Mouse (Mus musculus) midbrain, embryonic 13.5 days (tissue): Measurements from ENCODE around the gene Xbp1. TPM values are rescaled to one million over a fixed set of nuclear protein-coding genes. Genes with fewer than 3 reads are reported as not detected.
"Not testable (repeated sequence)": the region's sequence is repeated elsewhere in the genome, so short reads cannot be mapped to it uniquely, and the experiment has no call there.

Source experiments
- ATAC-seq: fragments of 200-750 bp; cut with Nextera tagmentation; 2 replicates; pipeline ENCODE4 v1.8.0; 2017; ENCODE audit warnings: mild to moderate bottlenecking, moderate TSS enrichment, moderate library complexity
- H3K27ac ChIP-seq: fragments of 300-500 bp; sonication (generic); 2 replicates; pipeline ENCODE4 v1.5.1; 2015; ENCODE audit warnings: inconsistent platforms, mild to moderate bottlenecking, moderate library complexity
- H3K27me3 ChIP-seq: fragments of 300-500 bp; sonication (generic); 2 replicates; pipeline ENCODE4 v1.6.1; 2015; ENCODE audit warnings: mild to moderate bottlenecking, inconsistent platforms
- H3K36me3 ChIP-seq: fragments of 300-500 bp; sonication (generic); 2 replicates; pipeline ENCODE4 v1.6.1; 2015; ENCODE audit warnings: mild to moderate bottlenecking, inconsistent platforms
- H3K4me1 ChIP-seq: fragments of 300-500 bp; sonication (generic); replicated peaks from 2 replicates; pipeline ENCODE4 v1.6.1; 2015; ENCODE audit warnings: inconsistent platforms
- H3K4me2 ChIP-seq: fragments of 300-500 bp; sonication (generic); replicated peaks from 2 replicates; pipeline ENCODE4 v1.6.1; 2015; ENCODE audit warnings: moderate library complexity, mild to moderate bottlenecking, inconsistent platforms
- H3K4me3 ChIP-seq: fragments of 300-500 bp; sonication (generic); replicated peaks from 2 replicates; pipeline ENCODE4 v1.5.1; 2015; ENCODE audit warnings: mild to moderate bottlenecking, inconsistent platforms
- H3K9ac ChIP-seq: fragments of 300-500 bp; sonication (generic); replicated peaks from 2 replicates; pipeline ENCODE4 v1.6.1; 2015; ENCODE audit warnings: mild to moderate bottlenecking, inconsistent platforms
- H3K9me3 ChIP-seq: fragments of 300-500 bp; sonication (generic); 2 replicates; pipeline ENCODE4 v1.6.1; 2016; ENCODE audit warnings: mild to moderate bottlenecking, inconsistent platforms
- WGBS: fragments of 180-500 bp; shearing (Covaris S2); methylation state at CpG from one replicate; pipeline ENCODE4 v1.1.7; 2015; 5-methylcytosine and 5-hydroxymethylcytosine counted together
- polyA plus RNA-seq: library from polyadenylated mRNA; unstranded; fragments of >200 nt; fragmentation: Nextera tagmentation; extraction: Ambion mirVana; gene quantifications from 2 replicates; pipeline ENCODE4 v1.2.1, GENCODE M21; 2015

The Xbp1 gene
- 106 and 118 TPM in 2 replicates for polyA plus RNA-seq

- no peaks in the 10 kb centered on the region for H3K9me3 ChIP-seq
- H3K27me3 ChIP-seq, result no peaks in the 10 kb centered on the region
- H3K4me3 ChIP-seq, result peak within 1 kb of the TSS; percentile 98
- peak within 1 kb of the TSS; percentile 72 for H3K4me2 ChIP-seq
- H3K36me3 ChIP-seq, result peaks cover 31% of the 10 kb centered on the region
- H3K4me1 ChIP-seq, result peaks cover 26% of the 10 kb centered on the region
- ATAC-seq, result peak; percentile 97
- H3K9ac ChIP-seq, result peak within 1 kb of the TSS; percentile 97
- WGBS, result under 1% methylated on average over 71 of the region's 72 CpGs
- peak within 1 kb of the TSS; percentile 90 for H3K27ac ChIP-seq
These were observed at the start of gene Xbp1 for GRCm38 (mm10) chr11:5520412-5521265. Xbp1 (plus strand) TSS chr11:5520659.

GRCm38 (mm10) chr11:5474130-5474529 is 46.3 kb upstream of the Xbp1 start:
- Histone ChIP-seq H3K9me3 (no peaks in the 10 kb centered on the region), H3K4me2 (no peak overlapping the region), H3K36me3 (no peaks in the 10 kb centered on the region), H3K4me1 (no peaks in the 10 kb centered on the region), H3K9ac (no peak overlapping the region), H3K27me3 (no peaks in the 10 kb centered on the region), H3K4me3 (no peak overlapping the region), H3K27ac (no peak overlapping the region)
- WGBS, result 10% methylated on average over 5 of the region's 5 CpGs
- ATAC-seq, result peak; percentile 24; the same call in 1 of the 2 replicates

GRCm38 (mm10) chr11:5475556-5476118 is 44.8 kb upstream of the Xbp1 start:
- not testable (repeated sequence) for H3K27me3 ChIP-seq, H3K9ac ChIP-seq, H3K4me2 ChIP-seq, ATAC-seq, H3K36me3 ChIP-seq, H3K4me3 ChIP-seq, H3K27ac ChIP-seq, H3K9me3 ChIP-seq, H3K4me1 ChIP-seq
- 100% methylated on average over 2 of the region's 2 CpGs for WGBS

- no peaks in the 10 kb centered on the region for H3K36me3 ChIP-seq
- 85% methylated on average over 4 of the region's 4 CpGs for WGBS
- no peaks in the 10 kb centered on the region for H3K4me1 ChIP-seq
- H3K4me3 ChIP-seq, result no peak overlapping the region
- H3K9ac ChIP-seq, result no peak overlapping the region
- no peaks in the 10 kb centered on the region for H3K27me3 ChIP-seq
- H3K9me3 ChIP-seq, result no peaks in the 10 kb centered on the region
- no peak for ATAC-seq
- no peak overlapping the region for H3K4me2 ChIP-seq
- no peak overlapping the region for H3K27ac ChIP-seq
These were observed 43.7 kb upstream of the Xbp1 start for GRCm38 (mm10) chr11:5476806-5477205.

GRCm38 (mm10) chr11:5478193-5478592 is 42.3 kb upstream of the Xbp1 start:
- 85% methylated on average over 7 of the region's 7 CpGs for WGBS
- no peak for ATAC-seq
- Histone ChIP-seq H3K27me3 (no peaks in the 10 kb centered on the region), H3K9me3 (no peaks in the 10 kb centered on the region), H3K4me3 (no peak overlapping the region), H3K4me1 (no peaks in the 10 kb centered on the region), H3K4me2 (no peak overlapping the region), H3K36me3 (no peaks in the 10 kb centered on the region), H3K9ac (no peak overlapping the region), H3K27ac (no peak overlapping the region)

- Histone ChIP-seq H3K27ac (no peak overlapping the region), H3K36me3 (no peaks in the 10 kb centered on the region), H3K9ac (no peak overlapping the region), H3K4me2 (no peak overlapping the region), H3K27me3 (no peaks in the 10 kb centered on the region), H3K9me3 (no peaks in the 10 kb centered on the region), H3K4me1 (no peaks in the 10 kb centered on the region), H3K4me3 (no peak overlapping the region)
- 90% methylated on average over 3 of the region's 3 CpGs for WGBS
- ATAC-seq, result no peak
These were observed 41.6 kb upstream of the Xbp1 start for GRCm38 (mm10) chr11:5478831-5479230.

- WGBS, result 89% methylated on average over 13 of the region's 13 CpGs
- H3K27ac ChIP-seq, result no peak overlapping the region
- no peaks in the 10 kb centered on the region for H3K9me3 ChIP-seq
- no peak overlapping the region for H3K9ac ChIP-seq
- H3K4me1 ChIP-seq, result no peaks in the 10 kb centered on the region
- H3K27me3 ChIP-seq, result no peaks in the 10 kb centered on the region
- H3K36me3 ChIP-seq, result no peaks in the 10 kb centered on the region
- no peak overlapping the region for H3K4me2 ChIP-seq
- H3K4me3 ChIP-seq, result no peak overlapping the region
- no peak for ATAC-seq
These were observed 37.9 kb upstream of the Xbp1 start for GRCm38 (mm10) chr11:5482581-5482980.

GRCm38 (mm10) chr11:5485193-5486011 is 35.1 kb upstream of the Xbp1 start:
- H3K4me1 ChIP-seq, result no peaks in the 10 kb centered on the region
- 21% methylated on average over 15 of the region's 15 CpGs for WGBS
- no peaks in the 10 kb centered on the region for H3K36me3 ChIP-seq
- H3K4me2 ChIP-seq, result peak overlapping the region; percentile 51
- peak overlapping the region; percentile 37 for H3K4me3 ChIP-seq
- no peak overlapping the region for H3K27ac ChIP-seq
- peak; percentile 84 for ATAC-seq
- peak overlapping the region; percentile 54 for H3K9ac ChIP-seq
- H3K27me3 ChIP-seq, result no peaks in the 10 kb centered on the region
- H3K9me3 ChIP-seq, result no peaks in the 10 kb centered on the region

- ATAC-seq, H3K4me3 ChIP-seq, H3K27ac ChIP-seq, H3K27me3 ChIP-seq, H3K4me2 ChIP-seq, H3K9ac ChIP-seq, H3K36me3 ChIP-seq, H3K9me3 ChIP-seq, H3K4me1 ChIP-seq: not testable (repeated sequence)
- WGBS, result 91% methylated on average over 10 of the region's 10 CpGs
These were observed 31.0 kb upstream of the Xbp1 start for GRCm38 (mm10) chr11:5489433-5489832.

GRCm38 (mm10) chr11:5490989-5491656 is 29.3 kb upstream of the Xbp1 start:
- no peak overlapping the region for H3K4me2 ChIP-seq
- H3K9ac ChIP-seq, result no peak overlapping the region
- H3K4me1 ChIP-seq, result no peaks in the 10 kb centered on the region
- no peak overlapping the region for H3K4me3 ChIP-seq
- no peaks in the 10 kb centered on the region for H3K9me3 ChIP-seq
- no peak overlapping the region for H3K27ac ChIP-seq
- 87% methylated on average over 10 of the region's 10 CpGs for WGBS
- H3K36me3 ChIP-seq, result no peaks in the 10 kb centered on the region
- no peak for ATAC-seq
- no peaks in the 10 kb centered on the region for H3K27me3 ChIP-seq

GRCm38 (mm10) chr11:5491912-5492311 is 28.5 kb upstream of the Xbp1 start:
- H3K9me3 ChIP-seq, result no peaks in the 10 kb centered on the region
- no peak overlapping the region for H3K9ac ChIP-seq
- H3K36me3 ChIP-seq, result no peaks in the 10 kb centered on the region
- WGBS, result 85% methylated on average over 7 of the region's 7 CpGs
- H3K4me1 ChIP-seq, result no peaks in the 10 kb centered on the region
- no peaks in the 10 kb centered on the region for H3K27me3 ChIP-seq
- no peak overlapping the region for H3K4me2 ChIP-seq
- no peak overlapping the region for H3K27ac ChIP-seq
- H3K4me3 ChIP-seq, result no peak overlapping the region
- no peak for ATAC-seq
